Mouse (Mus musculus): ENCODE measurements around the gene Trim28. TPM values are rescaled to one million over a fixed set of nuclear protein-coding genes. Genes with fewer than 3 reads are reported as not detected.
A peak's percentile ranks its signal among the peaks of the same experiment; 100 is the strongest.

Gene Trim28
- polyA plus RNA-seq, 1 experiment from 2014 or later = 380 TPM

GRCm38 (mm10) chr7:13023928-13024731, 25.2 kb downstream of the Trim28 start:
- Histone ChIP-seq H3K4me1 (peaks cover 29% of the 10 kb centered on the region), H3K4me3 (peak overlapping the region; percentile 97), H3K4me2 (replicated peaks) (peak overlapping the region; percentile 91), H3K9ac (peak overlapping the region; percentile 98), H3K27ac (peak overlapping the region; percentile 100), H3K27me3 (no peaks in the 10 kb centered on the region), H3K9me3 (replicated peaks) (no peaks in the 10 kb centered on the region), H3K36me3 (peaks cover 36% of the 10 kb centered on the region)
- peak; percentile 83 for ATAC-seq (ENCODE audit: low FRiP score)
- under 1% methylated on average over 67 of the region's 95 CpGs for WGBS

GRCm38 (mm10) chr7:13024805-13025204, 25.9 kb downstream of the Trim28 start:
- peak; percentile 70 for ATAC-seq (ENCODE audit: low FRiP score)
- H3K4me2 ChIP-seq (replicated peaks) = peak overlapping the region; percentile 91
- H3K4me1 ChIP-seq = peaks cover 29% of the 10 kb centered on the region
- no peaks in the 10 kb centered on the region for H3K27me3 ChIP-seq
- H3K27ac ChIP-seq = peak overlapping the region; percentile 100
- H3K9ac ChIP-seq = peak overlapping the region; percentile 98
- H3K9me3 ChIP-seq (replicated peaks) = no peaks in the 10 kb centered on the region
- H3K36me3 ChIP-seq = peaks cover 43% of the 10 kb centered on the region
- H3K4me3 ChIP-seq = peak overlapping the region; percentile 97
- 0% methylated on average over 37 of the region's 44 CpGs for WGBS

GRCm38 (mm10) chr7:13025511-13026112, 26.7 kb downstream of the Trim28 start:
- Histone ChIP-seq H3K27me3 (no peaks in the 10 kb centered on the region), H3K9ac (peak overlapping the region; percentile 98), H3K36me3 (peaks cover 51% of the 10 kb centered on the region), H3K4me2 (replicated peaks) (peak overlapping the region; percentile 91), H3K9me3 (replicated peaks) (no peaks in the 10 kb centered on the region), H3K4me3 (peak overlapping the region; percentile 97), H3K4me1 (peaks cover 29% of the 10 kb centered on the region), H3K27ac (peak overlapping the region; percentile 100)
- no peak for ATAC-seq (ENCODE audit: low FRiP score)
- WGBS = 27% methylated on average over 4 of the region's 4 CpGs

- Histone ChIP-seq H3K9me3 (replicated peaks) (no peaks in the 10 kb centered on the region), H3K27ac (no peak overlapping the region), H3K4me2 (replicated peaks) (no peak overlapping the region), H3K4me3 (no peak overlapping the region), H3K27me3 (no peaks in the 10 kb centered on the region), H3K36me3 (peaks cover 79% of the 10 kb centered on the region), H3K9ac (no peak overlapping the region), H3K4me1 (peaks cover 34% of the 10 kb centered on the region)
- WGBS = 95% methylated on average over 4 of the region's 4 CpGs
- ATAC-seq (ENCODE audit: low FRiP score) = no peak
Observed at GRCm38 (mm10) chr7:13028986-13029385, 30.1 kb downstream of the Trim28 start.

- WGBS = 73% methylated on average over 5 of the region's 5 CpGs
- no peaks in the 10 kb centered on the region for H3K27me3 ChIP-seq
Observed at GRCm38 (mm10) chr7:13031069-13031468, 32.2 kb downstream of the Trim28 start.

GRCm38 (mm10) chr7:13031983-13032382, 33.1 kb downstream of the Trim28 start:
- Histone ChIP-seq H3K4me1 (peaks cover 34% of the 10 kb centered on the region), H3K9me3 (replicated peaks) (no peaks in the 10 kb centered on the region), H3K27ac (no peak overlapping the region), H3K36me3 (peaks cover 80% of the 10 kb centered on the region), H3K27me3 (no peaks in the 10 kb centered on the region), H3K9ac (no peak overlapping the region), H3K4me2 (replicated peaks) (no peak overlapping the region), H3K4me3 (no peak overlapping the region)
- no peak for ATAC-seq (ENCODE audit: low FRiP score)
- 91% methylated on average over 2 of the region's 2 CpGs for WGBS

More at GRCm38 (mm10) chr7:13031069-13031468, 32.2 kb downstream of the Trim28 start:
- Histone ChIP-seq H3K4me3 (no peak overlapping the region), H3K4me2 (replicated peaks) (no peak overlapping the region), H3K9ac (no peak overlapping the region), H3K4me1 (peaks cover 34% of the 10 kb centered on the region), H3K36me3 (peaks cover 84% of the 10 kb centered on the region), H3K9me3 (replicated peaks) (no peaks in the 10 kb centered on the region), H3K27ac (no peak overlapping the region)
- ATAC-seq (ENCODE audit: low FRiP score) = no peak

GRCm38 (mm10) chr7:13032541-13032940, 33.6 kb downstream of the Trim28 start:
- H3K4me1 ChIP-seq = peaks cover 32% of the 10 kb centered on the region
- H3K36me3 ChIP-seq = peaks cover 74% of the 10 kb centered on the region
- H3K9ac ChIP-seq = no peak overlapping the region
- H3K4me3 ChIP-seq = no peak overlapping the region
- H3K27ac ChIP-seq = no peak overlapping the region
- no peak for ATAC-seq (ENCODE audit: low FRiP score)
- no peaks in the 10 kb centered on the region for H3K27me3 ChIP-seq
- no peak overlapping the region for H3K4me2 ChIP-seq (replicated peaks)
- no peaks in the 10 kb centered on the region for H3K9me3 ChIP-seq (replicated peaks)
- 96% methylated on average over 7 of the region's 7 CpGs for WGBS

- no peaks in the 10 kb centered on the region for H3K9me3 ChIP-seq (replicated peaks)
- H3K9ac ChIP-seq = peak overlapping the region; percentile 77
- H3K36me3 ChIP-seq = peaks cover 64% of the 10 kb centered on the region
- peaks cover 33% of the 10 kb centered on the region for H3K4me1 ChIP-seq
- peak overlapping the region; percentile 92 for H3K27ac ChIP-seq
- H3K4me3 ChIP-seq = peak overlapping the region; percentile 55
- H3K4me2 ChIP-seq (replicated peaks) = peak overlapping the region; percentile 92
- no peak for ATAC-seq (ENCODE audit: low FRiP score)
- no peaks in the 10 kb centered on the region for H3K27me3 ChIP-seq
- 54% methylated on average over 13 of the region's 13 CpGs for WGBS
Observed at GRCm38 (mm10) chr7:13033451-13034147, 34.7 kb downstream of the Trim28 start.

- Histone ChIP-seq H3K9me3 (replicated peaks) (no peaks in the 10 kb centered on the region), H3K4me3 (peak within 1 kb of the TSS; percentile 55), H3K36me3 (peaks cover 56% of the 10 kb centered on the region), H3K27me3 (no peaks in the 10 kb centered on the region), H3K4me2 (replicated peaks) (peak within 1 kb of the TSS; percentile 92), H3K27ac (peak within 1 kb of the TSS; percentile 92), H3K9ac (peak within 1 kb of the TSS; percentile 77), H3K4me1 (peaks cover 40% of the 10 kb centered on the region)
- peak; percentile 77 for ATAC-seq (ENCODE audit: low FRiP score)
- under 1% methylated on average over 45 of the region's 45 CpGs for WGBS
Observed at GRCm38 (mm10) chr7:13034148-13034977, 35.4 kb downstream of the Trim28 start, which contains the start of gene Chmp2a. Gene Chmp2a (minus strand): TSS chr7:13034807.

- Histone ChIP-seq H3K36me3 (peaks cover 47% of the 10 kb centered on the region), H3K27me3 (no peaks in the 10 kb centered on the region), H3K4me2 (replicated peaks) (peak overlapping the region; percentile 92), H3K4me1 (peaks cover 40% of the 10 kb centered on the region), H3K9ac (no peak overlapping the region; the same call in none of the 2 replicates), H3K9me3 (replicated peaks) (no peaks in the 10 kb centered on the region), H3K4me3 (peak overlapping the region; percentile 55; the same call in 1 of the 2 replicates), H3K27ac (peak overlapping the region; percentile 92)
- 89% methylated on average over 17 of the region's 17 CpGs for WGBS
- no peak for ATAC-seq (ENCODE audit: low FRiP score)
Observed at GRCm38 (mm10) chr7:13035211-13035855, 36.4 kb downstream of the Trim28 start.

GRCm38 (mm10) chr7:13036806-13037205, 37.9 kb downstream of the Trim28 start:
- peaks cover 32% of the 10 kb centered on the region for H3K36me3 ChIP-seq
- H3K9me3 ChIP-seq (replicated peaks) = no peaks in the 10 kb centered on the region
- H3K27me3 ChIP-seq = peaks cover 13% of the 10 kb centered on the region
- H3K4me1 ChIP-seq = peaks cover 40% of the 10 kb centered on the region
- H3K4me2 ChIP-seq (replicated peaks) = peak overlapping the region; percentile 91
- H3K4me3 ChIP-seq = peak overlapping the region; percentile 78
- 55% methylated on average over 4 of the region's 4 CpGs for WGBS
- H3K9ac ChIP-seq = peak overlapping the region; percentile 98
- peak overlapping the region; percentile 100 for H3K27ac ChIP-seq
- no peak for ATAC-seq (ENCODE audit: low FRiP score)
